ENCODE assay signal across 15 mouse cellular contexts in genomic region chr2:15146414-15146813, GRCm38 (mm10).
"Had no signal": no experiment of that assay in that cellular context is flagged by ENCODE, and none has a peak within 500 bp of the region (broad histone marks: within the 10 kb centered on the region; RNA-seq: fewer than 3 reads in every experiment).

No protein-coding gene starts in this region.

- H3K4me1 ChIP-seq: kidney, embryonic 15.5 days; limb, embryonic 12.5 days; liver, embryonic 13.5 days; midbrain, embryonic 12.5 days; neural tube, embryonic 13.5 days had no signal

- ATAC-seq: hindbrain, postnatal 0 days; midbrain, embryonic 16.5 days had no signal

- DNase-seq: layer of hippocampus, adult 9-11 months; layer of hippocampus, postnatal 36 days; liver, embryonic 13.5 days; lung, embryonic 14.5 days; lung, postnatal 14 days; retina, postnatal 1 day; right cerebral cortex, postnatal 4 days; thymus, adult 2 months; thymus, postnatal 25 days had no signal

- H3K27me3 ChIP-seq: kidney, embryonic 15.5 days; limb, embryonic 12.5 days; liver, embryonic 13.5 days; midbrain, embryonic 12.5 days; neural tube, embryonic 13.5 days had no signal

- H3K9ac ChIP-seq: kidney, embryonic 15.5 days; limb, embryonic 12.5 days; liver, embryonic 13.5 days; lung, embryonic 14.5 days; midbrain, embryonic 12.5 days; neural tube, embryonic 13.5 days had no signal

- H3K4me3 ChIP-seq: kidney, embryonic 15.5 days; limb, embryonic 12.5 days; liver, embryonic 13.5 days; midbrain, embryonic 12.5 days; neural tube, embryonic 13.5 days had no signal

- H3K36me3 ChIP-seq: kidney, embryonic 15.5 days; limb, embryonic 12.5 days; liver, embryonic 13.5 days; midbrain, embryonic 12.5 days; neural tube, embryonic 13.5 days had no signal

- H3K4me2 ChIP-seq: kidney, embryonic 15.5 days; limb, embryonic 12.5 days; liver, embryonic 13.5 days; lung, embryonic 14.5 days; midbrain, embryonic 12.5 days; neural tube, embryonic 13.5 days had no signal

- H3K27ac ChIP-seq: hindbrain, postnatal 0 days; kidney, embryonic 15.5 days; limb, embryonic 12.5 days; liver, embryonic 13.5 days; midbrain, embryonic 12.5 days; neural tube, embryonic 13.5 days had no signal

- H3K9me3 ChIP-seq: kidney, embryonic 15.5 days; limb, embryonic 12.5 days; liver, embryonic 13.5 days; midbrain, embryonic 12.5 days; neural tube, embryonic 13.5 days had no signal
